Mouse (Mus musculus): ENCODE results near the gene Tspan11.

The Tspan11 gene

GRCm38 (mm10) chr6:127989624-127990212, 102.3 kb downstream of the Tspan11 start:
- DNase-seq (ENCODE audit: low spot score in 2 of 2): peak; percentile 84 to 87

- no peak for DNase-seq (ENCODE audit: low spot score in 2 of 2)
These were observed 104.3 kb downstream of the Tspan11 start for GRCm38 (mm10) chr6:127991509-127992176.

- DNase-seq (ENCODE audit: low spot score in 2 of 2): no peak
These were observed 105.6 kb downstream of the Tspan11 start for GRCm38 (mm10) chr6:127992993-127993392.

- no peak for DNase-seq (ENCODE audit: low spot score in 2 of 2)
These were observed 109.5 kb downstream of the Tspan11 start for GRCm38 (mm10) chr6:127996928-127997327.

- DNase-seq (ENCODE audit: low spot score in 2 of 2): no peak
These were observed 111.7 kb downstream of the Tspan11 start for GRCm38 (mm10) chr6:127999118-127999517.

GRCm38 (mm10) chr6:128000777-128001176, 113.4 kb downstream of the Tspan11 start:
- no peak for DNase-seq (ENCODE audit: low spot score in 2 of 2)

DNA sequence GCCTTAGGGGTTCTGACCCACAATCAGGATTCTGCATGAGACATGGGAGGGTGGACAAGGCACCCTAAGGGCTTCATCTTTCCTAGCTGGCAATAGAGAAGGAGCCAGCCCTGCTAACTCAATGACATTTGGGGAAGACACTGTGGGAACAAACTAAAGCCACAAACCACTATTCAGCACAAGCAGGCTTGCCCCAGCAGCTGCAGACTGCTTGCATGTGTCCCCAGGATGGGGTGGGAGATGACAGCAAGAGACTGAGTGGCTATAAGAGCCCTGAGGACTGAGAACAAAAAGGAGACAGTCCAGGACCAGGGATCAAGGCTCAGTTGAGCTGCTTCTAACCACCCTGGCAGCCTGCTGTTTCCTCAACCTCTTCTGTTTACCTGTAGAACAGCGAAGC, 114.2 kb downstream of the Tspan11 start:
- no peak for DNase-seq (ENCODE audit: low spot score in 2 of 2)

- DNase-seq (ENCODE audit: low spot score in 2 of 2): no peak
These were observed 114.7 kb downstream of the Tspan11 start for GRCm38 (mm10) chr6:128002104-128002503.

DNA sequence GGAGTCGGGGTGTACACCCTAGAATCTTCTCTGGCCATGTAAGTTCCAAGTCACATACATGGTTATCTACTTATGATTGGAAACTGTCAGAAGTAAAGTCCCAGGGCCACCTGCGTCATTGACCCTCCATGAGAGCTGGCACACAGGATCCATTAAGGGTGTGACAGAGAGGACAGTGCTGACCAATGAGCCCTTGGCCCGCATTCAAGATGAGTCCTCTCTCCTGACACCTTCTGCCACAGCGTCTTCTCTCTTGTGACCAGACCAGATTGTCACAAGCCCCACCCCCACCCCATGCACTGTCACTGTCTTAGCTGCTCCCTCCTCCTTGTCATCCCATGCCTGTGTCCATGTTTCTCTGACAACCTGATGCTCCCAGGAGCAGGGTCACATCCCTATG, 115.3 kb downstream of the Tspan11 start:
- DNase-seq (ENCODE audit: low spot score in 2 of 2): no peak

DNA sequence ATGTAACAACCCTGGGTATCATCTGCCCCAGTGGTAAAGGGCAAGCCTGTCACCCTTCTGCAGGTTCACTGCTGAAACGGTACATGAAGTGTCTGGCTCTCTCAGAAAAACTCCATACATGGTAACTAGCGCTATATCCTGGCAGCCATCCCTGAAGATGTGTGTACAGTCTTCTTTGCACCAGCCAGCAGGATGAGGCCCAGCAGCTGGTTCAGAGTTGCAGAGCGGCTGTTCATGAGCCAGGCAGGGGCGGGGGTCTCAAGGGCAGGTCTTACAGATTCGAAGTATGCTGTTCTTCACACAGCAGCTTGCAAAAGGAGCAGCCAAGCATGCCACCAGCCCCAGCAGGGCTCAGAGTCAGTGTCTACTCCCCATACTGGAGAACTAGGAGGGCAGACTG, 116.2 kb downstream of the Tspan11 start:
- DNase-seq (ENCODE audit: low spot score in 2 of 2): peak in 1 of 2 experiments; percentile 53

All from urinary bladder, postnatal 4 days (tissue).